Mouse (Mus musculus): ENCODE results near the gene Cish.

The Cish gene

DNA sequence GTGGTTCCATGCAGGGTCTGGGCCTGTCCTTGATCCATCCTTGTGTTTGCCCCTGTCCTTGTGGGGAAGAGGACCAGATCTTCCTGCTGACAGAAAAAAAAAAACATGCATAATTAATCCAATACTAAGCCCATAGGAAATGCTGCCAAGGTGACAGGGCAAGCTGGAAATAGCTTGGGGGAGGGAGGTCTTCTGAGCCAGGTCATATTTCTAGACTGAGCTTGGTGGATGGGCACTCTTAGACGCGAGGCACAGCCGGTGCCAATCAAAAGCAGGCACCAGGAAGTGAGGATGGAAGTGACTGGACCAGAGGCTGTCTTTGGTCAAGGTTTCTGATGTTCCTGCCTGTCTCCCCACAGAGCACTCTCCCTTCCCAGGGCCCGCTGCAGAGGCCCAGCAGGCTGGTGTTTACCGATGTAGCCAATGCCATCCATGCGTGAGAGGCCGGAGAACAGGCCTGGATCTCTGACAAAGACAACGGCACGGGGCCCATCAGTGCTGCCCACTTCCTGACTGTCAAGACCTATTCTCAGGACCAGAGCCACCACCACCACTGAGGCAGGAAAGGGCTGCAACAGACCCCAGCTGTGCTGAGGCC lies 51.9 kb downstream of the Cish start:
- DNase-seq (ENCODE audit: low spot score in 2 of 2): no peak

DNA sequence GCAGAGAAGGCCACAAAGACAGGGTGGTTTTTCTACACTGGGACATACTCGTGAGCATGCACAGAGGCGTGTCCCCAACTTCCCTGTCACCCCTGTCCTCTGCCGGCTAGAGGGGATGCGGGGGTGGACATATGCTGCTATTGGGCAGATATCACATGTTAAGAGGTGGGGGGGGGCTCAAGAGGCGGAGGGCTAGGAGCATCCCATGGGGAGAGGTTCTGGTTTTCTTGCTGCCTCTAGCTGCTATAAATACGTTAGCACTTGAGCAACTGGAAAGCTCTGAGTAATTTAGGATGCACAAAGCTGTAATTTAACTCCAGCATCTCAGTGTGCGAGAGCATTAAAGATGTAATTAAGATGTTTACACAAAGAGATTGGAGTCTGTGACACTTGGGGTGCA lies 53.5 kb downstream of the Cish start:
- no peak for DNase-seq (ENCODE audit: low spot score in 2 of 2)
